Mouse (Mus musculus) midbrain, embryonic 14.5 days (tissue): ENCODE results near the gene Arhgef16. TPM values are rescaled to one million over a fixed set of nuclear protein-coding genes. Genes with fewer than 3 reads are reported as not detected.

Source experiments
- ATAC-seq: fragments of 200-750 bp; cut with Nextera tagmentation; 2 replicates; pipeline ENCODE4 v1.8.0; 2017; ENCODE audit warnings: moderate number of reproducible peaks, moderate library complexity; ENCODE audit not compliant: low FRiP score, low TSS enrichment
- DNase-seq: peaks from one replicate; pipeline ENCODE4 v3.0.0-alpha.2; 2015
- H3K27ac ChIP-seq: fragments of 300-500 bp; sonication (generic); replicated peaks from 2 replicates; pipeline ENCODE4 v1.5.1; 2014; ENCODE audit warnings: mild to moderate bottlenecking, low read depth, low read length, moderate library complexity
- H3K27me3 ChIP-seq: fragments of 300-500 bp; sonication (generic); 2 replicates; pipeline ENCODE4 v1.6.1; 2014; ENCODE audit warnings: low read length, control low read depth, mixed read lengths; ENCODE audit not compliant: control insufficient read depth, insufficient read depth
- H3K36me3 ChIP-seq: fragments of 300-500 bp; sonication (generic); 2 replicates; pipeline ENCODE4 v1.6.1; 2014; ENCODE audit warnings: low read length, control low read depth; ENCODE audit not compliant: control insufficient read depth, insufficient read depth
- H3K4me1 ChIP-seq: fragments of 300-500 bp; sonication (generic); 2 replicates; pipeline ENCODE4 v1.6.1; 2014; ENCODE audit warnings: mild to moderate bottlenecking, antibody characterized with exemption, low read length, control low read depth; ENCODE audit not compliant: control insufficient read depth, insufficient read depth
- H3K4me2 ChIP-seq: fragments of 300-500 bp; sonication (generic); 2 replicates; pipeline ENCODE4 v1.6.1; 2014; ENCODE audit warnings: mild to moderate bottlenecking, low read length, moderate library complexity
- H3K4me3 ChIP-seq: fragments of 300-500 bp; sonication (generic); replicated peaks from 2 replicates; pipeline ENCODE4 v1.5.1; 2014; ENCODE audit warnings: low read depth, low read length
- H3K9ac ChIP-seq: fragments of 300-500 bp; sonication (generic); replicated peaks from 2 replicates; pipeline ENCODE4 v1.6.1; 2014; ENCODE audit warnings: mild to moderate bottlenecking, low read length, moderate library complexity
- H3K9me3 ChIP-seq: fragments of 300-500 bp; sonication (generic); 2 replicates; pipeline ENCODE4 v1.6.1; 2016; ENCODE audit warnings: low read length, control low read depth, mixed read lengths; ENCODE audit not compliant: control insufficient read depth
- WGBS: fragments of 180-500 bp; shearing (Covaris S2); extraction: QIAGEN DNeasy Blood & Tissue Kit; methylation state at CpG from one replicate; pipeline ENCODE4 v1.1.7; 2014; 5-methylcytosine and 5-hydroxymethylcytosine counted together
- polyA plus RNA-seq: library from polyadenylated mRNA; unstranded; fragments of >200 nt; fragmentation: Nextera tagmentation; extraction: Ambion mirVana; gene quantifications from 2 replicates; pipeline ENCODE4 v1.2.1, GENCODE M21; 2014

Gene Arhgef16
- 0.74 and 0.93 TPM in 2 replicates for polyA plus RNA-seq

DNA sequence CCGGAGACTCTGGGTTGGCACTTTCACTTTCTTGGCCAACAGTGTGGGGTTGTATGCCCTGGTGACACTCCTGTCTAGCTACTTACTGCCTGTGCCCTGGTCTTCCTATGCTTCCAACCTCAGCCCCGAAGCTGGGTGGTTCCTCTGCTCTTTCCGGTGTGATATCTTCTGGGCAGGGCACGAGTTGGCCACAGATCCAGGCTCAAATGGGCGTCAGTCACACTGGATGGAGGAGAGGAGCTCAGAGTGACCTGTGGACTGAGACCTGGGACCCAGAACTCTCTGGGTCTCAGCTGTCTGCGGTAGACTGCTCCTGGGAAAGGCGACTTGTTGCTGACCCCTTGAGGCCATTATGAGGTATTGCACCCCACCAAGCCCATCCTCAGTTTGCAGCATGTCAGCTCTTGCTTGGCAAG lies at the start of gene Arhgef16:
Arhgef16 (minus strand) TSS at position 211 of the 416 bp plus-strand sequence.
- Histone ChIP-seq H3K36me3 (no peaks in the 10 kb centered on the region), H3K27ac (no peak within 1 kb of the TSS), H3K9ac (no peak within 1 kb of the TSS), H3K27me3 (peaks cover 31% of the 10 kb centered on the region), H3K4me1 (no peaks in the 10 kb centered on the region), H3K4me3 (no peak within 1 kb of the TSS), H3K4me2 (no peak within 1 kb of the TSS), H3K9me3 (no peaks in the 10 kb centered on the region)
- ATAC-seq (no peak), DNase-seq (peak; percentile 81)
- WGBS = 28% methylated on average over 7 of the region's 7 CpGs

DNA sequence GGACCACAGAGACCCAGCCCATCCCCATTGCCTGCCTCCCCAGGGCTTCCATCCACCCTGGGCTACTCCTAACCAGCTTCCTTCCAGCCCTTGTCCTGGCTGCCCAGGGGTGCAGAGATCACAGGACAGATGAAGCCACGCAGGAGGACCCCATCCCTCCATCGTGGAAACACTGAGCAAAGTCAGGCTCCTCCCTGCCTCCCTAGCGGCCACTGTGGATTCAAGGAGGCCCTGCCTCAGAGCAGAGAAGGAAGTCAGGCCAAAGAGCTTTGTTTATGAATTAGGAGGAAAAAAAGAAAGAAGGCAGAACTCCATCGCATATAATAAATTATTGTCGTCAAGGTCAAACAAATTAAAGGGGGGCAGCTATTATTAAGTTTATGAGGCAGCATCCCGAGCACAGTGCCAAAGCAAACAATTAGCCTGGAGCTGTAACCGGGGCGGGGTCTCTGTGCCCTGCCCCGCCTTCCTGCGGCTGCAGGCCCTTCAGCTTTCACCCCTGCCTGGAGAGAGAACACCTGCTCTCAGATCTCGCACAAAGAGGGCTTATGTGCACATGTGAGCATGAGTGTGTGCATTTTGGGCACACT lies 46.8 kb upstream of the Arhgef16 start:
- H3K27me3 ChIP-seq = no peaks in the 10 kb centered on the region
- H3K9me3 ChIP-seq = no peaks in the 10 kb centered on the region
- ATAC-seq = no peak
- no peak overlapping the region for H3K27ac ChIP-seq
- H3K4me3 ChIP-seq = no peak overlapping the region
- DNase-seq = no peak
- H3K4me2 ChIP-seq = no peak overlapping the region
- WGBS = 63% methylated on average over 11 of the region's 11 CpGs
- H3K9ac ChIP-seq = no peak overlapping the region
- no peaks in the 10 kb centered on the region for H3K36me3 ChIP-seq
- 0 out of 2 replicates have a peak, but pooled peaks cover 8% of the 10 kb centered on the region for H3K4me1 ChIP-seq

DNA sequence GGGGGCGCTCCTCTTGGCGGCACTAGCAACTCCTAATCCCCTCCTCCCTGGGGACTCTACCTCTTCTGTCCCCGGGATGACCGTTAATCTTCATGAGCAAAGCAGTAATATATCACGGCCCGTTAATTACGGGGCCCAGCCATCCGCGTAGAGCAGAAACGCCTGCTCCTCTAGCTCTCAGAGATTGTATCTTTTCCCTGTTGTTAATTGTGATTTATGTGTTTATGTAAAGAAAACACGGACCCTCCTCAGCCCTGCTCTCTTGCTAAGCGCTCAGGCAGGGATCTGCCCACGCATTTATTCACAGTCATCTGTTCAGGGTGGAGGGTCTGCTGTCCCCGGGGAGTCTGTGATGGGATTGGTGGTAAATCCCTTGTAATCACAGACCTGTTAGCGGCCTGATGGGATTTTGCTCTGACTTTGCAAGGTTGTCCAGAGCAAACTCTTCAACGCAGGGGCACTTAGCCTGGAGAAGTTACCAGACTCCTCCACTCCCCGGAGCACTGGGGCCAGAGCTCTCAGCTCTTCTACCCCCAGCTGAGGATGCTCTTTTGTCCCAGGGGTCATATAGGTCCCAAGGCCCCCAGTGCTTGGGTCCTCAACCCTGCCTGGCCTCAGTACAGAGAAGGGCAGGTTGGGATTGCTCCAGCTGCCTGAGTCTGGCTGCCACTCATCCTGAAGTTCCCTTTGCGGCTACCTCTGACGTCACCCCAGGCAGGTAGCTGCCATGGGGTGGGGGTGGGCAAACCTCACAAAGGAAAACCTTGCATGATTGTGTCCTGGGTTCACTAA lies 45.5 kb upstream of the Arhgef16 start:
- 22% methylated on average over 19 of the region's 19 CpGs for WGBS
- no peak overlapping the region for H3K27ac ChIP-seq
- H3K4me2 ChIP-seq = no peak overlapping the region
- no peak; the same call in 1 of the 2 replicates for ATAC-seq
- no peaks in the 10 kb centered on the region for H3K36me3 ChIP-seq
- DNase-seq = peak; percentile 61
- H3K9ac ChIP-seq = no peak overlapping the region
- H3K4me3 ChIP-seq = no peak overlapping the region
- H3K4me1 ChIP-seq = 0 out of 2 replicates have a peak, but pooled peaks cover 5% of the 10 kb centered on the region
- no peaks in the 10 kb centered on the region for H3K9me3 ChIP-seq
- H3K27me3 ChIP-seq = no peaks in the 10 kb centered on the region

DNA sequence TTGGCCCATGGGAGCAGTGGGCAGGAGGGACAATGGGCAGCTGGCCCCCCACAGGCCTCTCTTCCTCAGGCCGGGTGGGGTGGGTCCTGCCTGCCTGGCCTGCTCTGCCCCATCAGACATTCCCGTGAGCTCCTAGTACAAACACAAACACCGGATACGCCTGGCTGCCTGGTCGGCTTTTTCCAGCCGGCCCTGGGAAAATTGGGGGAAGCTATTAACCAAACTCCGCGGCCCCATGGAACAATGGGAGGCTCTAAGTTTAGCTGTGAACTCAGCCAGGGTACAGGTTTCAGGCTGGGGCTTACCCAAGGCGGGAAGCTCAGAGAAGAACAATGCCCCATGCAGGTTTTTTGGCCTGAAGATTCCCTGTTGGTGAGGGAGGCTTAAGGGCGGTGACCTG lies 35.2 kb upstream of the Arhgef16 start:
- no peak overlapping the region for H3K9ac ChIP-seq
- no peaks in the 10 kb centered on the region for H3K36me3 ChIP-seq
- no peak overlapping the region for H3K27ac ChIP-seq
- H3K27me3 ChIP-seq = no peaks in the 10 kb centered on the region
- DNase-seq = peak; percentile 40
- H3K4me1 ChIP-seq = peaks cover 20% of the 10 kb centered on the region
- H3K9me3 ChIP-seq = no peaks in the 10 kb centered on the region
- no peak overlapping the region for H3K4me3 ChIP-seq
- ATAC-seq = no peak
- WGBS = 9% methylated on average over 10 of the region's 10 CpGs
- H3K4me2 ChIP-seq = no peak overlapping the region

DNA sequence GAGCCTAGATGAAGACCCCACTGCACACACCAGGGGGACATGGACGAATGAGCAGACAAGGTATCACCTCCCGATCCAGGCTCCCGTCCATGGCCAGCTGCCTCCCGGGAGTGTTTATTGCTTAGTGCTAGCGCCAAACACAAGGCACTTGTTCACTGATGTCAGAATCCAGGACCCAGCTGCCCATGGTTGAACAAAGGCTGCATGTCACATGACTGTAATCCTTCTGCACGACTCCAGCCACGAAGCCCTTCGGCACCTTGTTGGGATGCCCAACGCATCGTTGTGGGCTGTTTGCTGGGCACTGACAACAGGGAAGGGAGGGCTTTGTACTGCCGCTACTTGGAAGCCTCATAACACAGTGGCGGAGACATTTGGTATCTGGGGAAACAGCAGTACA lies 34.3 kb upstream of the Arhgef16 start, which contains the start of gene B230104I21Rik:
B230104I21Rik (plus strand) TSS at position 367 of the 400 bp plus-strand sequence.
- ATAC-seq = peak; percentile 35; the same call in 1 of the 2 replicates
- Histone ChIP-seq H3K4me3 (peak within 1 kb of the TSS; percentile 5; the same call in 1 of the 2 replicates), H3K27me3 (no peaks in the 10 kb centered on the region), H3K27ac (peak within 1 kb of the TSS; percentile 5; the same call in 1 of the 2 replicates), H3K4me2 (peak within 1 kb of the TSS; percentile 45), H3K9me3 (no peaks in the 10 kb centered on the region), H3K4me1 (peaks cover 26% of the 10 kb centered on the region), H3K36me3 (no peaks in the 10 kb centered on the region), H3K9ac (0 out of 2 replicates have a peak within 1 kb of the TSS, but pooled peaks have one; percentile 29)
- WGBS = 35% methylated on average over 12 of the region's 12 CpGs
- peak; percentile 67 for DNase-seq

DNA sequence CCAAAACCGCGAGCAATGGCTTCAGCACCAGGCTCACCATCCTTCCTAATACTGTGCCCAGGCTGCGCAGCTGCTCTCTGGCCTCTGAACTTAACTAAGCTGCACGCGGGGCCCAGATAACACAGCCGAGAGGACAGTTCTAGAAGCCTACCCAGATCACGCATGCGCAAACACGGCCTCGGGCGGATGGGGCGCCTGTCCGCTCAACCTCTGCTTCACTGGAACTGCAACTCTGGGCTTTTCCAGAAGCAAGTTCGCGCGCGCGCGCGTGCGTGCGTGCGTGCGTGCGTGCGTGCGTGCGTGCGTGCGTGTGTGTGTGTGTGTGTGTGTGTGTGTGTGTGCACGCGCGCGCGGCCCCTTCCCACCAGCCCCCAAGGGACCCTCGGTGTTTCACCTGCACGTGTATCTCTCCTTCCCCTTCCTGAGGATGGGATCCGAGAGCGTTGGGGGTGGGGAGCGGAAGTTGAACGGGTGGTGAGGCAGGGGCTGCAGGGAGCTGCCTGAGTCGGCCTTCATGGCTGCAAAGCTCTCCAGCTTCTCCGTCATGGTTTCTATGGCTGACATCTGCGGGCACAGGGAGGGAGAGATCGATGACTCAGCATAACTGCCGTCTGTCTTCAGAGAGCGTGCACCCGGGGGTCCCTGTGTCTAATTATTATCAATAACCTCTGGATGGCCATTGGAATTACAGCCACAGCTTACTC lies 33.4 kb upstream of the Arhgef16 start:
- 0 out of 2 replicates have a peak overlapping the region, but pooled peaks have one; percentile 29 for H3K9ac ChIP-seq
- H3K36me3 ChIP-seq = no peaks in the 10 kb centered on the region
- ATAC-seq (no peak), DNase-seq (peak; percentile 80)
- no peaks in the 10 kb centered on the region for H3K27me3 ChIP-seq
- H3K4me2 ChIP-seq = peak overlapping the region; percentile 45
- H3K27ac ChIP-seq = 0 out of 2 replicates have a peak overlapping the region, but pooled peaks have one; percentile 5
- WGBS = 56% methylated on average over 48 of the region's 48 CpGs
- H3K4me3 ChIP-seq = peak overlapping the region; percentile 5; the same call in 1 of the 2 replicates
- H3K9me3 ChIP-seq = no peaks in the 10 kb centered on the region
- peaks cover 26% of the 10 kb centered on the region for H3K4me1 ChIP-seq

DNA sequence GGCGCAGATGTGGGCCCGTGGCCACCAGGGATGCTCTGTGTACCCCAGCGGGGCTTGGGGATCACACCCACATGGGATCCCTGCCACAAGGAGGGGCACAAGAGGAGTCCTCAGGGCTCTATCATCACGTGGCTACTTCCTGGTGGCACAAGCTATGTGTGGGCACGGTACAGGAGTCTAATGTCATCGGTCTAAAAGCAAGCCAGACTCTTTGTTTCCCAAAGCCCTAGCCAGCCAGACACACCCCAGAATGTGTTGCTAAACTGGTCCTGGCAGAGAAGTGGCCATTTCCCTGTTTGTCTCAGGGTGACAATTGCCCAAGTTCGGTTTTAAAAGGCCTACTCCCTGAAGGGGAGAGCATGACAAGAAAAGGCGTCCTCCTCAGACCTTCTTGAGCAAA lies 31.8 kb upstream of the Arhgef16 start:
- no peak for DNase-seq
- Histone ChIP-seq H3K9ac (no peak overlapping the region), H3K4me1 (peaks cover 26% of the 10 kb centered on the region), H3K27me3 (no peaks in the 10 kb centered on the region), H3K4me2 (no peak overlapping the region), H3K27ac (no peak overlapping the region), H3K9me3 (no peaks in the 10 kb centered on the region), H3K4me3 (no peak overlapping the region), H3K36me3 (no peaks in the 10 kb centered on the region)
- ATAC-seq = no peak
- WGBS = 74% methylated on average over 8 of the region's 8 CpGs

DNA sequence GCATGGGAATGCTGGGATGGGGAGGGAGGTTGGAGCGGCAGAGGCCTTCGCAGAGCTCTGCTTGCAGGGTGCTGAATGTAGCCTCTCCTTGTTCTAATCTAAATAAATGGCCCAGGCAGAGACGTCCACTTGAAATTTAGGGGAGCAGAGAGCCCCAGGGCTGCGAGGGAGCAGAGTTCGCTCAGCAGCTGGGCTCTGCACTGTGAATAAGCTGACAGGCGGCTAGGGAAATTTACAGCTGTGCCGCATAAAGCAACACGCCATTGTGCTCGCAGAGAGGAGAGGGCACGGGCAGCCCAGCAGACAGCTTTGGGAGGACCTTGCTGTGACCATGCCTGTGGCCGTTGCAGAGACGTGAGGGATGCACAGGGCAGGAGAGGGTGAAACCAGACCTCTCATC lies 29.8 kb upstream of the Arhgef16 start:
- peaks cover 16% of the 10 kb centered on the region for H3K4me1 ChIP-seq
- 29% methylated on average over 12 of the region's 12 CpGs for WGBS
- ATAC-seq (no peak), DNase-seq (peak; percentile 52)
- no peak overlapping the region for H3K27ac ChIP-seq
- H3K9me3 ChIP-seq = no peaks in the 10 kb centered on the region
- H3K27me3 ChIP-seq = no peaks in the 10 kb centered on the region
- H3K4me2 ChIP-seq = no peak overlapping the region
- no peak overlapping the region for H3K9ac ChIP-seq
- no peaks in the 10 kb centered on the region for H3K36me3 ChIP-seq
- H3K4me3 ChIP-seq = no peak overlapping the region
